Mouse (Mus musculus) C2C12 (cell line): Measurements from ENCODE around the gene Fabp3.

ENCODE experiments used
- CEBPB ChIP-seq: IDR thresholded peaks from one replicate; pipeline ENCODE4 v1.6.1; 2011; ENCODE audit warnings: low read depth, mild to moderate bottlenecking, control low read depth, moderate library complexity
- CTCF ChIP-seq: IDR thresholded peaks from one replicate; pipeline ENCODE4 v1.5.1; 2011; ENCODE audit not compliant: control insufficient read depth, insufficient read depth, insufficient read length
- MAX ChIP-seq: IDR thresholded peaks from one replicate; pipeline ENCODE4 v1.6.1; 2011; ENCODE audit warnings: mild to moderate bottlenecking, control low read depth
- MYOD1 ChIP-seq: IDR thresholded peaks from one replicate; pipeline ENCODE4 v1.6.1; 2011; ENCODE audit warnings: low read depth; ENCODE audit not compliant: control insufficient read depth, insufficient read length
- MYOG ChIP-seq: IDR thresholded peaks from one replicate; pipeline ENCODE4 v1.6.1; 2011; ENCODE audit not compliant: control insufficient read depth, insufficient read length; ENCODE audit errors: extremely low read depth
- USF1 ChIP-seq: IDR thresholded peaks from one replicate; pipeline ENCODE4 v1.6.1; 2011; ENCODE audit warnings: low read depth, mild to moderate bottlenecking, control low read depth, moderate library complexity

GRCm38 (mm10) chr4:130299629-130300018, 8.8 kb upstream of the Fabp3 start:
- TF ChIP-seq CTCF (no peak), CEBPB (no peak), USF1 (no peak), MYOG (no peak), MYOD1 (no peak), MAX (no peak)
